In genomic region chr13:95584898-95585297, GRCm38 (mm10) we compare ENCODE assay signal across 16 mouse cellular contexts. TPM values are rescaled to one million over a fixed set of nuclear protein-coding genes. Genes with fewer than 3 reads are reported as not detected.
"Had no signal": no experiment of that assay in that cellular context is flagged by ENCODE, and none has a peak within 500 bp of the region (broad histone marks: within the 10 kb centered on the region; RNA-seq: fewer than 3 reads in every experiment).

No protein-coding gene starts in this region.

- H3K36me3 ChIP-seq: liver, embryonic 15.5 days; neural tube, embryonic 13.5 days had no signal

- H3K9ac ChIP-seq: liver, embryonic 15.5 days; neural tube, embryonic 13.5 days had no signal

- H3K9me3 ChIP-seq: liver, embryonic 15.5 days; neural tube, embryonic 13.5 days had no signal

- H3K4me2 ChIP-seq: liver, embryonic 11.5 days; liver, embryonic 15.5 days; neural tube, embryonic 13.5 days had no signal

- H3K4me3 ChIP-seq: layer of hippocampus, adult 2 months; liver, embryonic 15.5 days; neural tube, embryonic 13.5 days had no signal

- H3K4me1 ChIP-seq: liver, embryonic 15.5 days had no signal

- DNase-seq: kidney, postnatal 4 days; left cerebral cortex, postnatal 4 days; lung, adult 2 months; lung, postnatal 36 days; midbrain, embryonic 14.5 days; retina, postnatal 1 day; right cerebral cortex, postnatal 4 days; spleen, adult 18-20 months; thymus, adult 18-20 months; thymus, postnatal 14 days had no signal

- H3K27me3 ChIP-seq: neural tube, embryonic 13.5 days had no signal

- ATAC-seq: lung, postnatal 0 days had no signal

- H3K27ac ChIP-seq: kidney, postnatal 0 days; layer of hippocampus, adult 2 months; liver, embryonic 15.5 days; neural tube, embryonic 13.5 days had no signal

RNA-seq across cellular contexts. Expression of gene F2rl1, which starts 59.9 kb away (rescaled TPM):
- polyA plus RNA-seq: neural tube, embryonic 13.5 days had no signal
